ENCODE assay signal across 7 mouse cellular contexts in the genomic region with DNA sequence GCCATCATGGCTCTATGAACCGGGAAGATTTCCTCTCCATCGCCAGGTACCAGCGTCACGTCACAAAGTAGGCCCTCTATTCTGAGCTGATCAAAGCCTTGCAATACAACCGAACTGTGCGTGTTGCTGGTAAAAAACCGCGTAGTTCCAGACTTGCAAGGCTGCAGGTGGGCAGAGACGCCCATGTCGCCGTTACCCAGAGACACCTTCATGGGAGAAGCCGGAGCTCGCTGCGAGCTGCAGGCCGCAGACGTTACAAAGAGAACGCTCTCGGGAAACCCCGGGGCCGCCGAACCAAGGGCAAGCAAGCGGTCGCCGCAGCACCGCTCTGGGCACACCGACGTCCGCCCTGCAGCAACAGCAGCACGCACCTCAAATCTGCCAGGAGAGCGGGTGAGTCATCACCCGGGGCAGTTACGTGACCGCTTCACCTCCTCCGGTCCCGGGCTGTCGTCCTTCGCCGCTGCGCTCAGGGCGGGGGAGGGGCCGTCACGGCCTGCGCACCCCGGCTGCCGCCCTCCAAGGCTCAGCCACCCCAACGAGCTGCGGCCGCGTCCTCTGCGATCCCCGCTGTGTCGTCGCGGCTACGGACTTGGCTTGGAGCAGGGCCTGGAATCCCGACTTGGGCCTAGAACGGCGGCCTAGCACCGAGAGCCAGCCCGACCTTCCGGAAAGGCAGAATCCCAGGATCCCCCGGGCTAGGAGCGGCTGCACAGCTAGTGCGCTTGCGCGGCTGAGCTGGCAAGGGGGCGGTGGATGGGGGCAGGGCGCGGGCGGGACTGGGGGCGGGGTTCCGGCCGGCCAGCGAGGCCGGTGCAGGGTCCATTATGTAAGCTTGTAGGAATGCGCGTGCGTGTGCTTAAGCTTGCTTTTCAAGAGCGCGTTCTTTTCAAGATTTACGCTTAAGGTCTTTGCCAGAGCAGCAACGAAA. TPM values are rescaled to one million over a fixed set of nuclear protein-coding genes. Genes with fewer than 3 reads are reported as not detected.
DNase-seq lines count a peak whose midpoint lies in the region; ATAC-seq and TF ChIP-seq lines count a peak whose summit lies in the region.

A gene (plus strand): TSS at position 15 of the 931 bp plus-strand sequence.
A gene (minus strand): TSS at position 675 of the 931 bp plus-strand sequence.

- ATAC-seq in embryonic facial prominence, embryonic 12.5 days (ENCODE audit: insufficient number of reproducible peaks, insufficient read depth, low FRiP score, low TSS enrichment) = peak; percentile 91
- peak; percentile 93 for ATAC-seq in limb, embryonic 12.5 days (ENCODE audit: insufficient number of reproducible peaks, insufficient read depth, low FRiP score, low TSS enrichment, low read depth)
- ATAC-seq in midbrain, embryonic 15.5 days (replicated peaks) = peak; percentile 99

- no peak for TF ChIP-seq CTCF in kidney, adult 2 months (conservative IDR thresholded peaks at IDR 0.05; ENCODE audit: insufficient read depth, insufficient read length, low read depth, low read length)
- no peak for TF ChIP-seq CTCF in spleen, adult 2 months (IDR thresholded peaks at IDR 0.05; ENCODE audit: extremely low read depth, insufficient read depth, insufficient read length, insufficient replicate concordance)

- DNase-seq in adrenal gland, postnatal 25 days = peak; percentile 96
- DNase-seq in heart, adult 18-20 months = peak; percentile 95
- peak; percentile 95 for DNase-seq in kidney, adult 2 months
- peak; percentile 59 to 79 for DNase-seq in spleen, adult 2 months (ENCODE audit: low read depth in 1 of 2, low spot score in 2 of 2)

- peak within 1 kb of the TSS; percentile 79 for H3K4me2 ChIP-seq in embryonic facial prominence, embryonic 12.5 days (replicated peaks)
- H3K4me2 ChIP-seq in limb, embryonic 12.5 days = peak within 1 kb of the TSS; percentile 76
- H3K4me2 ChIP-seq in midbrain, embryonic 15.5 days = peak within 1 kb of the TSS; percentile 51

- H3K27ac ChIP-seq in embryonic facial prominence, embryonic 12.5 days = peak within 1 kb of the TSS; percentile 97
- H3K27ac ChIP-seq in kidney, adult 2 months (ENCODE audit: insufficient read depth, low read depth, low read length) = peak within 1 kb of the TSS; percentile 99
- H3K27ac ChIP-seq in limb, embryonic 12.5 days = peak within 1 kb of the TSS; percentile 97
- peak within 1 kb of the TSS; percentile 98 for H3K27ac ChIP-seq in midbrain, embryonic 15.5 days
- H3K27ac ChIP-seq in spleen, adult 2 months (ENCODE audit: insufficient read depth, low read length) = peak within 1 kb of the TSS; percentile 94

- peaks cover 18% of the 10 kb centered on the region for H3K4me1 ChIP-seq in embryonic facial prominence, embryonic 12.5 days
- peaks cover 3% of the 10 kb centered on the region; the same call in 1 of the 2 replicates for H3K4me1 ChIP-seq in kidney, adult 2 months (ENCODE audit: control insufficient read depth, insufficient read depth, low read length)
- peaks cover 24% of the 10 kb centered on the region for H3K4me1 ChIP-seq in limb, embryonic 12.5 days (replicated peaks)
- H3K4me1 ChIP-seq in midbrain, embryonic 15.5 days = peaks cover 35% of the 10 kb centered on the region
- H3K4me1 ChIP-seq in spleen, adult 2 months (ENCODE audit: control insufficient read depth, insufficient read depth, insufficient read length) = peaks cover 10% of the 10 kb centered on the region

- no peaks in the 10 kb centered on the region for H3K27me3 ChIP-seq in embryonic facial prominence, embryonic 12.5 days
- no peaks in the 10 kb centered on the region for H3K27me3 ChIP-seq in kidney, adult 2 months (replicated peaks; ENCODE audit: control insufficient read depth, insufficient read depth, low read length)
- H3K27me3 ChIP-seq in limb, embryonic 12.5 days = no peaks in the 10 kb centered on the region
- H3K27me3 ChIP-seq in midbrain, embryonic 15.5 days (replicated peaks) = no peaks in the 10 kb centered on the region
- no peaks in the 10 kb centered on the region for H3K27me3 ChIP-seq in spleen, adult 2 months (ENCODE audit: control insufficient read depth, insufficient read depth, low read length)

- TF ChIP-seq POLR2A in kidney, adult 2 months (IDR thresholded peaks at IDR 0.05; ENCODE audit: low read depth, low read length) = peak; percentile 83
- peak; percentile 71 for TF ChIP-seq POLR2A in spleen, adult 2 months (IDR thresholded peaks at IDR 0.05; ENCODE audit: low read depth, low read length)

- no peaks in the 10 kb centered on the region for H3K9me3 ChIP-seq in embryonic facial prominence, embryonic 12.5 days
- no peaks in the 10 kb centered on the region for H3K9me3 ChIP-seq in limb, embryonic 12.5 days
- H3K9me3 ChIP-seq in midbrain, embryonic 15.5 days = no peaks in the 10 kb centered on the region

- H3K4me3 ChIP-seq in embryonic facial prominence, embryonic 12.5 days = peak within 1 kb of the TSS; percentile 82
- H3K4me3 ChIP-seq in kidney, adult 2 months (ENCODE audit: insufficient read depth, low read depth, low read length) = peak within 1 kb of the TSS; percentile 91
- peak within 1 kb of the TSS; percentile 87 for H3K4me3 ChIP-seq in limb, embryonic 12.5 days (replicated peaks)
- H3K4me3 ChIP-seq in midbrain, embryonic 15.5 days = peak within 1 kb of the TSS; percentile 98
- H3K4me3 ChIP-seq in spleen, adult 2 months (ENCODE audit: extremely low read depth, insufficient read depth, insufficient read length) = peak within 1 kb of the TSS; percentile 94

- H3K36me3 ChIP-seq in embryonic facial prominence, embryonic 12.5 days = peaks cover 14% of the 10 kb centered on the region
- H3K36me3 ChIP-seq in kidney, adult 2 months (ENCODE audit: control insufficient read depth, insufficient read depth, low read length) = peaks cover 3% of the 10 kb centered on the region
- peaks cover 23% of the 10 kb centered on the region for H3K36me3 ChIP-seq in limb, embryonic 12.5 days
- 0 out of 2 replicates have a peak, but pooled peaks cover 3% of the 10 kb centered on the region for H3K36me3 ChIP-seq in midbrain, embryonic 15.5 days (replicated peaks)
- peaks cover 2% of the 10 kb centered on the region; the same call in 1 of the 2 replicates for H3K36me3 ChIP-seq in spleen, adult 2 months (ENCODE audit: control insufficient read depth, insufficient read depth, low read length)

- WGBS in embryonic facial prominence, embryonic 12.5 days = under 1% methylated on average over 82 of the region's 82 CpGs
- WGBS in kidney, adult 2 months = under 1% methylated on average over 82 of the region's 82 CpGs
- WGBS in limb, embryonic 12.5 days = under 1% methylated on average over 82 of the region's 82 CpGs
- WGBS in midbrain, embryonic 15.5 days = under 1% methylated on average over 81 of the region's 82 CpGs
- WGBS in spleen, adult 2 months = under 1% methylated on average over 81 of the region's 82 CpGs

- H3K9ac ChIP-seq in embryonic facial prominence, embryonic 12.5 days = peak within 1 kb of the TSS; percentile 94
- H3K9ac ChIP-seq in limb, embryonic 12.5 days (replicated peaks) = peak within 1 kb of the TSS; percentile 95
- peak within 1 kb of the TSS; percentile 99 for H3K9ac ChIP-seq in midbrain, embryonic 15.5 days

RNA-seq across cellular contexts. Expression of the first gene that starts in this region (rescaled TPM):
- 0.73 and 0.95 TPM in 2 replicates for total RNA-seq in adrenal gland, postnatal 25 days (2021)
- polyA plus RNA-seq in embryonic facial prominence, embryonic 12.5 days (2016; fragmentation: Nextera tagmentation; extraction: Ambion mirVana) = 1.5 and 1.8 TPM in 2 replicates
- under 1 TPM in 1 of 2 experiments, not detected in 1; 0.42 TPM for total RNA-seq in heart, adult 18-20 months (2021)
- 0.26 and 0.34 TPM in 2 replicates for polyA plus RNA-seq in kidney, adult 2 months (2012; rRNA removed)
- 1.4 and 2.8 TPM in 2 replicates for polyA plus RNA-seq in limb, embryonic 12.5 days (2016; fragmentation: Nextera tagmentation; extraction: Ambion mirVana)
- polyA plus RNA-seq in midbrain, embryonic 15.5 days (2015; fragmentation: Nextera tagmentation; extraction: Ambion mirVana) = 1.2 and 1.6 TPM in 2 replicates
- 0.18 and 0.45 TPM in 2 replicates for polyA plus RNA-seq in spleen, adult 2 months (2012; rRNA removed)

RNA-seq across cellular contexts. Expression of the second gene that starts in this region (rescaled TPM):
- total RNA-seq in adrenal gland, postnatal 25 days (2021) = 83.9 and 94.1 TPM in 2 replicates
- 130 and 143 TPM in 2 replicates for polyA plus RNA-seq in embryonic facial prominence, embryonic 12.5 days (2016; fragmentation: Nextera tagmentation; extraction: Ambion mirVana)
- total RNA-seq in heart, adult 18-20 months (2021) = 10 to 100 TPM; 72.4 to 76.1 TPM
- polyA plus RNA-seq in kidney, adult 2 months (2012; rRNA removed) = 18.1 and 19.2 TPM in 2 replicates
- 130 and 140 TPM in 2 replicates for polyA plus RNA-seq in limb, embryonic 12.5 days (2016; fragmentation: Nextera tagmentation; extraction: Ambion mirVana)
- polyA plus RNA-seq in midbrain, embryonic 15.5 days (2015; fragmentation: Nextera tagmentation; extraction: Ambion mirVana) = 112 and 117 TPM in 2 replicates
- 8.4 and 11.4 TPM in 2 replicates for polyA plus RNA-seq in spleen, adult 2 months (2012; rRNA removed)

Comparison
In these comparisons a context has a peak if more than half of its experiments do, and no peak if none do; other contexts are left out.
1. Peak in every context shown above with its lines: DNase-seq, ATAC-seq, H3K4me3 ChIP-seq and H3K27ac ChIP-seq.